Mouse (Mus musculus) cerebellum, adult 2 months (tissue): ENCODE measurements around the gene Pth1r. TPM values are rescaled to one million over a fixed set of nuclear protein-coding genes. Genes with fewer than 3 reads are reported as not detected.
A peak's percentile ranks its signal among the peaks of the same experiment; 100 is the strongest.

Experiments
- DNase-seq, 2 experiments: peaks; one replicate each; pipeline ENCODE4 v3.0.0; 2021
- H3K27ac ChIP-seq: fragments of 200-500 bp; 2 replicates; pipeline ENCODE4 v1.5.1; 2012; ENCODE audit warnings: low read length, control low read depth, inconsistent platforms; ENCODE audit not compliant: insufficient read depth
- H3K27me3 ChIP-seq: fragments of 200-500 bp; 2 replicates; pipeline ENCODE4 v1.6.1; 2012; ENCODE audit warnings: inconsistent platforms, mild to moderate bottlenecking, low read length, moderate library complexity; ENCODE audit not compliant: control insufficient read depth, insufficient read depth
- H3K4me1 ChIP-seq: fragments of 200-500 bp; 2 replicates; pipeline ENCODE4 v1.6.1; 2011; ENCODE audit warnings: low read length; ENCODE audit not compliant: control insufficient read depth, insufficient read depth
- H3K4me3 ChIP-seq: fragments of 200-500 bp; replicated peaks from 2 replicates; pipeline ENCODE3; 2011; ENCODE audit warnings: mild to moderate bottlenecking, low read depth, low read length, control low read depth; ENCODE audit not compliant: insufficient read depth
- CTCF ChIP-seq: fragments of 200-500 bp; IDR thresholded peaks from 2 replicates; pipeline ENCODE4 v1.5.1; 2011; ENCODE audit warnings: low read depth, mild to moderate bottlenecking, control low read depth, low read length, moderate library complexity, borderline replicate concordance; ENCODE audit not compliant: insufficient read depth
- POLR2A ChIP-seq: fragments of 200-500 bp; IDR thresholded peaks from 2 replicates; pipeline ENCODE4 v1.6.1; 2011; ENCODE audit warnings: low read length, control low read depth, borderline replicate concordance; ENCODE audit not compliant: insufficient read depth
- WGBS: fragments of 180-500 bp; shearing (Covaris S2); methylation state at CpG from one replicate; pipeline ENCODE4 v1.1.7; 2018; 5-methylcytosine and 5-hydroxymethylcytosine counted together
- polyA plus RNA-seq: library from polyadenylated mRNA; depleted of rRNA; stranded (reverse); fragments of >200 nt; gene quantifications from 2 replicates; pipeline ENCODE4 v1.2.3, GENCODE M21; 2012

Gene Pth1r
- polyA plus RNA-seq, 1 experiment, result 12.9 TPM

DNA sequence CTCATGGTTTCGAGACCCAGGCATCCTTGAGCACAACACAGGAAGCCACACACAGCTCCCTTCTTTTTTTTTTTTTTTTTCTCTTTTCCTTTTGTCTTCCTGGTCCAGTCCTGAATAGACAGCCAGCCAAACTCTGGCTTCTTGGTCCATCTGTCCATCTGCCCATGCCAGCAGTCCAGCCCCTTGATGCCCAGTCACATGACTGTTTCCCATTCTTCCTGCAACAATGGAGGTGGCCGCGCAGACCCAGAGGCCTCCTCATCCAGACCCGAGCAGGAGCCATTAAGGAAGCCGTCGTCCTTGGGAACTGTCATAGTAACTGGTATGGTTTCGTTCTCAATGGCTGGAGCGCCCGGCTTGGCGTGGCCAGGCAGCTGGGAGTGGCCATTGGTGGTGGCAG lies 24.9 kb downstream of the Pth1r start:
- H3K27ac ChIP-seq, result no peak overlapping the region
- WGBS, result 54% methylated on average over 10 of the region's 10 CpGs
- H3K27me3 ChIP-seq, result no peaks in the 10 kb centered on the region
- DNase-seq, result no peak
- H3K4me3 ChIP-seq, result no peak overlapping the region
- H3K4me1 ChIP-seq, result peaks cover 7% of the 10 kb centered on the region
- TF ChIP-seq POLR2A, result no peak
- no peak for TF ChIP-seq CTCF

GRCm38 (mm10) chr9:110719977-110720376 lies 27.0 kb downstream of the Pth1r start:
- Histone ChIP-seq H3K27me3 (no peaks in the 10 kb centered on the region), H3K4me1 (no peaks in the 10 kb centered on the region), H3K4me3 (no peak overlapping the region), H3K27ac (no peak overlapping the region)
- no peak for TF ChIP-seq CTCF
- TF ChIP-seq POLR2A, result no peak
- DNase-seq, result no peak
- 35% methylated on average over 5 of the region's 5 CpGs for WGBS

DNA sequence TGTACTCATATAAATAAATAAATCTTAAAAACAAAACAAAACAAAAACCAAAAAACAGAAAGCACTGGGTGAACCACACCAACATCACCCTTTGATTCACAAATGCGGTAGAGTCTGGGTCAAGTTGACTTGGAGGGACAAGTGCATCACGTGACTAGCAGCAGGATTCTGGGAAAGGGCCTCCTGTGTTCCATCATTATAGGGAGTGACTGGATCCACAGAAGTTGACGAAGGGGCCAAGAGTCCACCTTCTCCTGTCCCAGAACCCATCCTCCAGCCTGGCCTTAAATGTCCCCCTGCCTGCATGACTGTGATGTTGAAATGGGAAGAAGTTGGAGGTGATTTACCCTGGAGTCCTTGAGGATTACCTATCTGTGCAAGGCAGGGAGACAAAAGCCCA lies 28.1 kb downstream of the Pth1r start:
- TF ChIP-seq CTCF, result no peak
- TF ChIP-seq POLR2A, result no peak
- Histone ChIP-seq H3K27me3 (no peaks in the 10 kb centered on the region), H3K4me3 (no peak overlapping the region), H3K4me1 (no peaks in the 10 kb centered on the region), H3K27ac (no peak overlapping the region)
- no peak for DNase-seq
- WGBS, result 82% methylated on average over 3 of the region's 3 CpGs

GRCm38 (mm10) chr9:110718071-110718470 lies 28.9 kb downstream of the Pth1r start:
- Histone ChIP-seq H3K27ac (no peak overlapping the region), H3K4me3 (no peak overlapping the region), H3K27me3 (no peaks in the 10 kb centered on the region), H3K4me1 (no peaks in the 10 kb centered on the region)
- WGBS, result 79% methylated on average over 6 of the region's 6 CpGs
- no peak for TF ChIP-seq CTCF
- no peak for TF ChIP-seq POLR2A
- DNase-seq, result no peak

DNA sequence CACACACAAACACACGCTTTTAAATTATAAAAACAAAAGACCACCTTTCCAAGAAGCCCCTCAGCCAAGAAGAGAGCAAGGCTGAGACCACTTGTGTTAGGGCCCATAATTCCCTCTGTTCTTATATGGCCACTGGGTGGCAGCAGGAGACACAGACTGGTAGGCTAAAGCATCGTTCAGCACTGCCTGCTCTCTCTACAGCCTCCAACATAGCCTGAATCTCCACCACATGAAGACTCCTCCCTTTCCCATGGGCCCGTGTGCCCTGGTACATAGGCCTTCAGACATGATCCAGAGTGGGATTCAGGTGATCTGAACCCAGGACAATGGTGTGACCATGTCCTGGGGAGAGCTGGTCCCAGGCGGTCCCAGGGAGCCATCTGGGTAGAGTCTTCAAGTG lies 30.2 kb downstream of the Pth1r start:
- peak; percentile 48 to 49 for DNase-seq
- H3K4me1 ChIP-seq, result no peaks in the 10 kb centered on the region
- no peak overlapping the region for H3K27ac ChIP-seq
- no peak for TF ChIP-seq POLR2A
- TF ChIP-seq CTCF, result peak; percentile 78
- H3K4me3 ChIP-seq, result no peak overlapping the region
- no peaks in the 10 kb centered on the region for H3K27me3 ChIP-seq
- WGBS, result 28% methylated on average over 4 of the region's 4 CpGs

GRCm38 (mm10) chr9:110715426-110715825 lies 31.5 kb downstream of the Pth1r start:
- no peak overlapping the region for H3K27ac ChIP-seq
- 31% methylated on average over 1 of the region's 1 CpGs for WGBS
- H3K27me3 ChIP-seq, result no peaks in the 10 kb centered on the region
- no peaks in the 10 kb centered on the region for H3K4me1 ChIP-seq
- peak; percentile 14; the same call in 1 of the 2 replicates for TF ChIP-seq CTCF
- TF ChIP-seq POLR2A, result no peak
- DNase-seq, result no peak
- no peak overlapping the region for H3K4me3 ChIP-seq

DNA sequence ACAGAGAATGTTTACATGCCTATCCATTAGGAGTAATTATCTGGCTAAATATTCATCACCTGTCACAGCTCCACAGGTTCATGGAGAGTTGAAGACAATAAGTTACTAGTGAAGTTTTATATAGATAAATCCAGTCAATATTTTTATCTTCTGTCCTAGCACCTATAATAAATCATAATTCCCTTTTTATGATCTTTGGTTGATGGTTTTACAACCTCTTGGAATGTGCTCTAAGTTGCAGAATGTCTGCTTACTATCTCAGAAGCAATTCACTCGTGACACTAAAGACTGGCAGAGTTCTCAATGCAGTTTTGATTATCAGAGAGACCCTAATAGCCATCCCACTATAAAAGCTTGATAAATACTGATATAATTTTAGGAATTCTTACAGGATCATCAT lies 33.6 kb downstream of the Pth1r start:
- WGBS, result 95% methylated on average over 1 of the region's 1 CpGs
- Histone ChIP-seq H3K4me3 (no peak overlapping the region), H3K4me1 (peaks cover 4% of the 10 kb centered on the region; the same call in 1 of the 2 replicates), H3K27ac (no peak overlapping the region), H3K27me3 (no peaks in the 10 kb centered on the region)
- no peak for DNase-seq
- TF ChIP-seq CTCF (no peak), POLR2A (no peak)

DNA sequence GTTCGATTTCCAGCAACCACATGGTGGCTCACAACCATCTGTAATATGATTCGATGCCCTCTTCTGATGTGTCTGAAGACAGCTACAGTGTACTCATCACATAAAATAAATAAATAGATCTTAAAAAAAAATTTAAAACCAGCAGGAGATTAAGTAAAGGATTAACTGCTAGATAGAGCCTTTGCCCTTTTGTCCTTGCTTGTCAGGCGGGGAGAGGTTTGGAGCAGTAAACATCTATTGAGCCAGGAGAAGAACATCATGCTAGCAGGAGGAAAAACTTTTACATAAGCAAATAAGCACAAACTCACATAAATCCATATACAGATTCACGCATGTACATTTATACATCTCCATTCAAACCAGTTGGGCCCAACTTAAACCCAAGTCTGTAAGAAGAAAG lies 34.4 kb downstream of the Pth1r start:
- H3K27me3 ChIP-seq, result no peaks in the 10 kb centered on the region
- TF ChIP-seq CTCF (no peak), POLR2A (no peak)
- H3K27ac ChIP-seq, result no peak overlapping the region
- no peak overlapping the region for H3K4me3 ChIP-seq
- WGBS, result 93% methylated on average over 4 of the region's 4 CpGs
- DNase-seq, result no peak
- peaks cover 10% of the 10 kb centered on the region; the same call in 1 of the 2 replicates for H3K4me1 ChIP-seq

GRCm38 (mm10) chr9:110711996-110712395 lies 34.9 kb downstream of the Pth1r start:
- no peak overlapping the region for H3K27ac ChIP-seq
- no peak for DNase-seq
- 69% methylated on average over 6 of the region's 6 CpGs for WGBS
- H3K4me3 ChIP-seq, result no peak overlapping the region
- H3K27me3 ChIP-seq, result no peaks in the 10 kb centered on the region
- no peak for TF ChIP-seq POLR2A
- no peak for TF ChIP-seq CTCF
- peaks cover 14% of the 10 kb centered on the region; the same call in 1 of the 2 replicates for H3K4me1 ChIP-seq
